Mouse (Mus musculus): ENCODE measurements around the gene Gm28043. TPM values are rescaled to one million over a fixed set of nuclear protein-coding genes. Genes with fewer than 3 reads are reported as not detected.
A peak's percentile ranks its signal among the peaks of the same experiment; 100 is the strongest.

Gm28043 gene
- total RNA-seq, 2 experiments from 2014 or later = 3.2 to 3.7 TPM

DNA sequence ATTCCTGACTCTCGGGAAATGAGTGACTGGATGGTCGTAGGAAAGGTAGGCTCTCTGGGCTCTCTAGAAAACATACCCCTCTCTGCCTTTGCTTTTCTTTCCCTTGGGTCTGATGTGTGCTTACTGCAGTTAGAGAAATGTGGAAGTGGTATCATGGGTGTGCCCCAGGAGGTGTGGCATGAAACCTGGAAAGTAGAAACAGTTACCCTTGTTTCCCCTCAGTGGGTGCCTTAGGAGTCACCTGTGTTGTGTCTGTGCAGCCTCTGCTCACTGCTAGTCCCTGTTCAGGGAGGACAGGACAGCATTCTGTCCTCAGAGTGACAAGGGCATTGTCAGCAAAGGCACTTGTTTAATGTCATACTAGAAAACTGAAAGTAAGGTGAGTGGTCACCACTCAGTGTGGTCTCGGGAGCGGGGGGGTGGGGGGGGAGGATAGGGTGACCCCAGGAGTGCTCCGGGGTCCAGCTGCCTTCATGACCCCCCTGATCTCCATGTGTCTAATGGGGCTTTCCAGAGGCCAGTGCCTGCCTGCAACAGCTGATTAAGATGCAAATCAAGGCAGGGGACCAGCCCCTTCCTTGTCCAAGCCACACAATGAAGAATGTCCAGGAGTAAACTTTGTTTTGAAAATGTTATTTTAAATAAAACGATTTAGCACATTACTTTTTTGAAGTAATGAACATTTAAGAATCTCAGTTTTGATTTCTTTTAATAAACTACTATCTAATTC lies 64.5 kb downstream of the Gm28043 start:
- DNase-seq (ENCODE audit: low spot score in 2 of 2) = no peak

DNA sequence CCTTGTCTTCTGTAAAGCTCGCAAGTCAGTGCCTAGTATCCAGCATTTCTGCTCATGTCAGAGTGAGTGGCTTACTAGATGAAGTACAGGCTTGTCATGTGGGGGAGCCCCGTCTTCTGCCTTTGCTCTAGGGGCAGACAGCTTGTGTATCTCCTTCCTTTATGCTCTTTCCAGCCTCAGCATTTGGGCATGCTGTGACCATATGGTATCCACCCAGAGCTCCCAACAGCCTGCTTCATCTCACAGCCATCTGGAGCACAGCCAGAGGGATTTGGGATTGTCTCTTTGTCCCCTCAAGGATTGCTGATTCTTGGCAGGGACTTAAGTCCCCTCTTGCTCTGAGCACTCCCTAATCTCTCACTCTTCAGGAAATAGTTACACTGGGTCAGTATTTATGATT lies 65.5 kb downstream of the Gm28043 start:
- no peak for DNase-seq (ENCODE audit: low spot score in 2 of 2)

DNA sequence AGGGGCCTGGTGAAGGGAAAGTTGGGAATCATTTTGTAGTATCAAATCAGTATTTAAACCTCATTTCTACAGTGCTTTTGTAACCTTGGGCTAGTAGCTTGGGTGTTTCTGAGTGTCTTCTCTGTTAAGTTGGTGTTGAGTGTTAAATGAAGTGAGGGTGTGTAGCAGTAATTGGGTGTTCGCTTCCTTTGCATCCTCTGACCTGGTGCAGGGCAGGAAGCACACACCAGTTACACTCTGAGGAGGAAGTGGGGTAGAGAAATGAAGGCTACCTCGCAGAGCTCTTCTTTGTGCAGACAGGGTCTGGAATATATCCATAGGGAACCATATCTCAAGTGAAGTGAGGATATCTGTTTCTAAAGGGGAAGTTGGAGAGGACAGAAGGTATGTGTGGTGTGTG lies 66.2 kb downstream of the Gm28043 start:
- DNase-seq (ENCODE audit: low spot score in 2 of 2) = no peak

DNA sequence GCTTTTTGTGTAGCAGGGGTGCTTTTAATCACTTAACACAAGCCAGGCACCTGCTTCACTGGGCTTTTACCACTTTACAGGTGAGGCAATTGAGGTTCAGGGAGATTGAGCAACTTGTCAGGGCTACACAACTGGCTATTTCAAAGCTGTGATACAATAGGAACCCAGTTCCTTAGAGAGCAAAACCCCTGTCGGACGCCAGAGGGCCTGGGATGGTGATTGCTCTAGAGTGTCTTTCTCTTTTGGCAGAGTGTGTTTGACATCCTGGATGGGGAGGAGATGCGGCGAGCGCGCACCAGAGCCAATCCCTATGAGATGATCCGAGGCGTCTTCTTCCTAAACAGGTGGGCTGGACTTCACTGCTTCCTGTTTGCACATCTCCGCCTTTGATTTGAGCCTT lies 67.0 kb downstream of the Gm28043 start:
- no peak for DNase-seq (ENCODE audit: low spot score in 2 of 2)

DNA sequence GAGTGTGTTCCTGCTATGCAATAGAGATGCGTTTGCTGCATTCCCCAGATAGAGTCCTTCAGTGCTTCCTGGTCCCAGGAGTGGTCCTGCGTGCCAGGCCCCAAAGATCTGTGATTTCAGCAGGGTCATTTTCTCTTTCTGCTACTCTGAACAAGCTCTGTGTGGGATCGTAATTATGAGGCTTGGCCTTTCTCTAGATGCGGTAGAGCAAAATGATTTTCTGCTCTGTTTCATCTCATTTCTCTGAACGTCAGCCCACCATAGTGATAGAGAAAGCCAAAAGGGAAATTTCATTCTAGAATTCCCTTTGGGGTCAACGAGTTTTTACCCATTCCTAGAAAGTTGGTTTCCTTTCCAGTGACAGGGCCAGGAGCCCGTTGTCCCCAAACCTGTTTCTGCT lies 67.6 kb downstream of the Gm28043 start:
- DNase-seq (ENCODE audit: low spot score in 2 of 2) = no peak

DNA sequence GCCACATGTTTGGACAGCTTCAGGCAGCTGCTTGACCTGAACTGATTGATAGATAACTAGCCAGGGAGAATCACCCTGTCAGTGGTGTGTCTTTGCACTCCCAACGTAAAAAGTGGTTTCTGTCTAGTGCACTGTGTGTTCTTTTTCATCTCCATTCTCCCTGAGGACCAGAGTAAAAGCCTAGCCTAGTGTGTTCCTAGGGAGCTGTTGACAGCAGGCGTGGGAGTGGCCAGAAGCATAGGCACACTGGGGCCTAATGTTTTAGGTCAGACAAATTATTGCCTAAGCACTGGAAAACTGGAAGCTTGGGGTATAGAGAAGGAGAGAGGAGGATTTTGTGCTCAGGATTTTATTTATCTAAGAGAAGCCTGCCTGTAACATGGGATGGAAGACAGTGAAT lies 68.5 kb downstream of the Gm28043 start:
- DNase-seq (ENCODE audit: low spot score in 2 of 2) = no peak

DNA sequence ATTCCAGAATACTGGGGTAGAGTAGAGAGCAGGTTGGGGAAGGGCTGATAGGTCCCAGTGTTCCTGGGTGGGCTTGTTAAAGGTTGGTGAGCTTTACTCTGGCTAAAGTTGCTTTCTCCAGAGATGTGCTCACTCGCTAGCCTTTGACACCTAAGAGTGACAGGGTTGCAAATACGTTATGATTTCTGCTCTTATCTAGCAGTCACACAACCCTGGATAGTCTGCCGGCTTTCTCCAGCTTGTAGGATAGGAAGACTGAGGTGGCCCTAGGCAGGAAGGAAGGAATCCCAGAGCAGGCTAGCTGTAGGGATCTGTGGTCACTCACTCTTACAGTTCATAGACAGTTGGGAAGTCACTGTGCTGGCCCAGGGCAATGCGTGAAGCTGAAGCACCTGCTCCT lies 69.6 kb downstream of the Gm28043 start:
- no peak for DNase-seq (ENCODE audit: low spot score in 2 of 2)

DNA sequence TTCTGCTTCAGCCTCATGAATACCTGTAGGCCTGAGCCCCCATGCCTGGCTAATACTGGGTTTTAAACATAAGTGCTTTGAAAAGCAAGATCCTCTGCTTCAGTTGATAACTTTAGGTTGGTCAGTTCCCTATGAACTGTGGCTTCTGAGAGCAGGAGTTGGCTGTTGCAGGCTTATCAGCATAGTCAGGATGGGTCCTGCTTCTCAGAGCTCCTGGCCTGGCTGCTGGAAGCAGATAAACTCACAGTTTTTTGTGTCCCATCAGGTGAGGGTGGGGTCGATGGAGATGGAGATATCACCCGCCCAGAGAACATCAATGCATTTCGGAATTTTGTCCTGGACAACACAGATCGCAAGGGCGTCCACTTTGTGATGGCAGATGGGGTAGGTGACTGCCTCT lies 72.1 kb downstream of the Gm28043 start:
- no peak for DNase-seq (ENCODE audit: low spot score in 2 of 2)

DNA sequence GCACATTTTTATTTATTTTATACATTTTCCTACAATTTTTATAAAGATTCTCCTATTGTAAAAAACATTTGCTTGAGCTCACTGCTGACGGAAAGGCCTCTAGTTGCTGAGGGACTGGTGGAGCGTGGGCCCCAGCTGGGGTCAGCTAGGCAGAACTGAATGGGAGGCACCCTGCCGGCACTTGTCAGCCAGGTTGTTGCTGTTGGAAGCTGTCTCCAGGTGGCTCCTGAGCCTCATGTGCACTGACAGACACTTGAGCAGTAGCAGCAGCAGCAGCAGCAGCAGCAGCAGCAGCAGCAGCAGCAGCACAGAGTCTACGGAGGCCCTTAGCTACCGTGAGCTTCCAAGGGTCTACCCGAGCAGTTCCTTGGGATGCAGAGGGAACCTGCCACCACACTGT lies 72.7 kb downstream of the Gm28043 start:
- DNase-seq (ENCODE audit: low spot score in 2 of 2) = no peak

DNA sequence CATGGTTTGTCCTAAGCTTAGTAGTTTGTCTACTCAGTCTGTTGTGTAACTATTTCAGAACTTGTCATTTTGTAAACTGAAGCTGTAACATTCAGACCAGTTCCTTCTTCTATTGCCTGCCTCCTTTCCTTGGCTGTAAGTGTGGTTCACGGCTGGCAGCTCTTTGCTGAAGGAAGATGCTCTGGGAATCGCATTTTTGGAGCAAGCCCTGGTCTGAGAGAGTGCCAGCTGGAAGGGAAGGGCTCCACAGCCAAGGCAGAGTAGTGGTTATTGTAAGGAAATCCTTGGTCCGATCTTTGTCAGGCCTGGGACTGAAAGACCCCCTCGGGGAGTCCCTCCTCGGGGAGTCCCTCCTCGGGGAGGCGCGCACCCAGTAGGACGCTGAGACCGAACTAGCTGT lies 73.9 kb downstream of the Gm28043 start:
- no peak for DNase-seq (ENCODE audit: low spot score in 2 of 2)

DNA sequence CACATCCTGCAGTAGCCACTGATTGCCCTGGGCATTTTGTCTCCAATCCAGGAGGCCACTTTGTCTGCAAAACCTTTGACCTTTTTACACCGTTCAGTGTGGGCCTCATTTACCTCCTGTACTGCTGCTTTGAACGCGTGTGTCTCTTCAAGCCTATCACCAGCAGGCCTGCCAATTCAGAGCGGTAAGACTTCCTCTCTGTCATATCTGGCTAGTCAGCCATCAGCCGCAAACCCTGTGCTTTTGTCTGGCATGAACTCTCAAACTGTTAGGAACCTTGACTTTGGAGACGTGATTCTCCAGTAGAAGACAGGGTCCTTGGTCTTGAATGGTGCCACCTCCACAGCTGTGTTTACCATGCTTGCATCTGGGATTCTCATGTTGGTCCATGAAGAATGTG lies 75.6 kb downstream of the Gm28043 start:
- DNase-seq (ENCODE audit: low spot score in 2 of 2) = no peak

DNA sequence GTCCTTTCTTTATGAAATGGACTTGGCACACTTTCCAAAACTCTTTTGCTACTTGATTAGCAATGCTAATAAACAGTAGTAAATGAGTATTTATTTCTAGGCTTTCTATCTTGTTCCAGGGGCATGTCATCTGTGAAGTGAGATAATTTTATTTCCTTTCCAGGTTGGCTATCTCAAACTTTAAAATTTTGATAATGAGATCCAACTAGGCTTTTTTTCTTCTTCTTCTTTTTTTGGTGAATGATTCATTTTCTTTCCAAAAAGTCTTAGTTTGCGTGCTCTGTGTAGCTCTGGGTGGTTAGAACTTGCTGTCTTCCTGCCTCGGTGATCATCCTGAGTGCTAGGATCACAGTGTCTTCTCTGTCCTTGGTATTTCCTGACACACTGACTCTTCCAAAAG lies 78.2 kb downstream of the Gm28043 start:
- no peak for DNase-seq (ENCODE audit: low spot score in 2 of 2)

DNA sequence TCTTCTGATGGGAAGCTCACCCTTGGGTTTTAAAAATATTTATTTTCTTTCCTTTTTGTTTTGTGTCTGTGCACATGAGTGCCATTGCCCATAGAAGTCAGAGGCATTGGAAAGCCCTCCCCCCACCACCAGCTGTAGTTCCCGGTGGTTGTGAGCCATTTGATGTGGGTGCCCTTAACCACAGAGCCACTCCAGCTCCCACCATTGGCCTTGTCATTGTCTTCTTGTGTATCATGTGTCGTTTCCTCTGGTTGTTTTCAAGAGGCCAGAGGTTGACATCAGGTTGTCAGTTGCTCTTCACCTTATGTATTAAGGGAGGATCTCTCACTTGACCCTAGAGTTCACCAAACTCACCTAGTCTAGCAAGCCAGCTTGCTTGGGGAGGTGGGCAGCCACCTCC lies 78.9 kb downstream of the Gm28043 start:
- no peak for DNase-seq (ENCODE audit: low spot score in 2 of 2)

DNA sequence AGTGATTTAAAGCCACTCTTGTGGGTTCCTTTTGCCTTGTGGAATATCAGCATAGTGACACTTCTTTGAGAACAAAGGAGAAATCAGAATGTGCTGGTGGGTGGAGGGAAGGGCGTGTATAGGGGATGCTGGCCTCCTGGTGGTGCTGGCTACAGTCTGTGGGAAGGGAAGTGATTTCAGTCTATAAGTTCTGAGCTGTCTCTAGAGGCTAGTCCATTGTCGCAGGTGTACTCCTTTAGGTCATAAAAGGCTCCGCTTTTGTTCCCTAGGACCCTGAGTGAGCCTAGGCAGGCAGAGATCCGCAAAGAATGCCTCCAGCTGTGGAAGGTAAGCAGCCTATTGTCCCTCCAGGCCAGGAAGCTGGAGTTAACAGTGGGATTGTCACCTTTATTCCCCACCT lies 79.8 kb downstream of the Gm28043 start:
- no peak for DNase-seq (ENCODE audit: low spot score in 2 of 2)

DNA sequence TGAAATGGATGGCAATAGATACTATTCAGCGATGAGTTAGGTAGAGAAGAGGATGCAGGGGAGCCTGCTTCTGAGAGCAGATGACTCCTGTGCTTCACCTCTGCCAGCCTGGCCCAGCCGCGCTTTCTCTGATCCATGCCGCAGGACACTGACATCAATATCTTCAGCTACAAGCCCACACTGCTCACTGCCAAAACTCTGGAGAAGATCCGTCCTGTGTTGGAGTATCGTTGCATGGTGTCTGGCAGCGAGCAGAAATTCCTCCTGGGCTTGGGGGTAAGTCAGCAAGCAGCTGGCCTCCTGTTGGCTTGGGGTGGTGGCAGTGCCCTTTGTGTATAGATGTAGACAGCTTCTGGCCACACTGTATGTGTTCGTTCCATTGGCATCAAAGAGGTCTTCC lies 82.3 kb downstream of the Gm28043 start:
- DNase-seq (ENCODE audit: low spot score in 2 of 2) = no peak

DNA sequence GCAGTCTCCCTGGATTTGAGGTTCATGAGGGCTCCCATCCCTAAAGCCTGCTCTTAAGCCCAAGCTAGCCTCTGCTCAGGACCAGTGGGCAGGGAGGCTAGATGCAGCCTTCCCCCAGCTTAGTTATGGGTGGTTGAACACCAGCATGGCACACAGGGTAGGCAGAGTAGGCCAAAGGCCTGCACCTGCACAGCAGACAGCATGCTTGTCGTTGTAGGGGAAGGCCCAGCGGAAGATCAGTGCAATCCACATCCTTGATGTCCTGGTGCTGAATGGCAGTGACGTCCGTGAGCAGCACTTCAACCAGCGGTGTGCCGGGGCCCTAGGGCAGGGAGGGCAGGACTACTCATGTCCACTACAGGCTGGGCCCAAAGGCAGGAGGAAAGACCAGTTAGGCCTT lies 83.7 kb downstream of the Gm28043 start:
- DNase-seq (ENCODE audit: low spot score in 2 of 2) = no peak

DNA sequence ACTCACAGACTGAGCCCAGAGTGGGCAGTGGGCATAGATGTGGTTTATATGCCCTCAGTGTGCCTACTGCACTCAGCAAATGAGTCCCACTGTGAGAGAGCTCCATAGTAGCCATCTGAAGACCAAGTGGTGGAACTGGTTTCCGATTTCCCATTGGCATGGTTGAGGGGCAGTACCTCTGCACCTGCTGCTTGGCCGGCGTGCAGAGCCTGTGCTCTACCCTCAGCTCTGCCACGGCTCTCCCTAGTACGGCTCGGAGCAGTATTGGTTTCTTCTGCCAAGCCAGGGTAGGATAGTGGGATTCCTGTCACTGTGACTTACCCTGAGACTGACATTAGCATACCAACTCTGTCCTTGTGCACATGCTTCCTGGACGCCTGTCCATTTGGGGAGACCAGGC lies 85.9 kb downstream of the Gm28043 start:
- DNase-seq (ENCODE audit: low spot score in 2 of 2) = no peak

DNA sequence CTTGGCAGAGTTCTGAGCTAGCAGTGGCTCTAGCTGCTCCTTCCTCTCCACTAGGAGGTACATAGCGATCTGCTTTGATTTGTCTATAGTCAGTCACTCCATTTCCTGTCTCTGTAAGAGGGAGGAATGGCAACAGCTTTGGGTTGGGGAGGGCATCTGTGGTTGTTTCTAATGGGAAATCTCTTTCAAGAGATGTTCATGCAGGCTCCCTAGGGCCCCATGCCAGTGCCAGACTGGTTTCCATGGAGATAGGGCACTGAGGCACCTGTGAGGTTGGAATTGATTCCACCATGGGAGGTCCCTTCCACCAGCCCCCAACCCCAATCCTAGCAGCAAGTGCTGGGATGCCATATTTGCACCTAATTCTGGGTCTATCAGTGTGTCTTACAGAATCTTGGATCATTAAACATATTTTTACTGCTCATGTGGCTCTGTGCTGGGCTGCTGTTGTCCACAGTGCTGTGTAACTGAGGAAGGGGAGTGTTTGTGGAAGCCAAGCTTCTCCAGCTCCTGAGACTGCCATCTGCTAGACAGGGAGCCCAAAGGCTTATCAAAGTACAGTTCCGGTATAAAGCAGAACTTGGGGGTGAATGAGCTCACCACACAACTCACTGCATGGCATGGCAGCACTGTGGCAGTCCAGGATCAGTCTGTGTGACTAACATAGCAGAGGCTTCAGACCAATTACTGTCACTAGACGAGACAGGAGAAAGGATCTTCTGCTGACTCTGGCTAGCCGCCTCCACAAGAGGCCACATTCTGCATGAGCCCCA lies 88.4 kb downstream of the Gm28043 start:
- no peak for DNase-seq (ENCODE audit: low spot score in 2 of 2)

DNA sequence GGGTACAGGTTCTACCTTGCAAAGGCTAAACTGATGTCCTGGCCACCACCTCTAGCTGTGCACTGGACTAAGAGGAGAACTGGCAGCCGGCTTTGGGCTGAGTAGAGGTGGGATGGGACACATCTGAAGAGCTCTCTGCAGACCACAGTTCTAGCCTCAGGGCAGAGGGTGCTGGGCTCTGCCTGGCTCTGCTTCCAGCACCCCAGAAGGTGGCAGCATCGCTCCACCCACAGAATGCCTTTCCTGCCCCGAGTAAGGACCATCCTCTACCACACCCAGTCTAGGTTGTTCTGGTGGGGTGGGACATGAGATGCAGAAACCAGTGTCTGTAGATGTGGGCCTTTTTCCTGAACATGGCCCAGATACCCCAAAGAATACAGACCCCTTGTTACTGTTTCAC lies 90.1 kb downstream of the Gm28043 start:
- DNase-seq (ENCODE audit: low spot score in 2 of 2) = peak; percentile 58 to 61

DNA sequence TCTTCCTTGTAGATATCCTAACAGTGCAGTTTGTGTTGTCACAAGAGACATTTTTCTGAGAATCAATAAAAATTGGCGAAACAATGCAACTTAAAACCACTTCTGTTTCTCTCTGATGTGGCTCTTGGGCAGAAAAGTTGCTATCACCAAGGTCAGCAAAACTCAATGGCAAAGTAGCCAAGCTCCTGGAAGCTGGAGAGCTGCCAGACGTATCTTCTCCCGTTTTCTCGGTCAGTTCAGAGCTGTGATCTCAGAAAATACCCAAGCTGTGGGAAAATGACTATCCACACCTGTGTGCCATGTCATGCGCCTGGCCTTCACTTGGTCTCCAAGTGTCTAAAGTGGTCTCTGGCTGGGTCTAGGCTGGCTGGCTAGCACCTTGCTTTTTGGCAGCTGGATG lies 91.2 kb downstream of the Gm28043 start:
- no peak for DNase-seq (ENCODE audit: low spot score in 2 of 2)

DNA sequence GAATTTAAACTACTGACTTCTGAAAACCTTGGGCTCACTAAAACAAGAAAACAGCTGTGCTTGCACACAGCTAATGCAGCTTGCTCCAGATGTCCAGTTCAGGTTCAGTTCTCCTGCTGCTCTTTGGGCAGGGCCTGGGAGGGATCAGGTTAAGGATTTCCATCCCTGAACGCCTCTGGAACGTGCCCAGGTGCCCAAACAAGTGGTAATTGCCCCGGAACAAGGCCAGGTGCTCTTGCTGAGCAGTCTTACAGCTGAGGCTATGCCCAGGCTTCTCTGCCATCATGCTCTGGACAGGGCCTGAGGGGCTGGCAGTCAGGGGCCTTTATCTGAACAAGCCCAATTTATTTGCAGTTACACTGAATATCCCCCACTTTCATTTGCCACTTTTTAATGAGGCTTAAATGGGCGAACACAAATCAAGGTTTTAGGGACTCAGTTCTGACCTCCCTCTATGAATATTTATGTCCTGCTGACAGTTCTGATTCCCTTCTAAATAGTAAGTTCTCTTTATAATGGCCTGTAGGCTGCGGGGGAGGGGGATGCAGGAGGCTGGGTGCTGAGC lies 92.4 kb downstream of the Gm28043 start:
- DNase-seq (ENCODE audit: low spot score in 2 of 2) = no peak

DNA sequence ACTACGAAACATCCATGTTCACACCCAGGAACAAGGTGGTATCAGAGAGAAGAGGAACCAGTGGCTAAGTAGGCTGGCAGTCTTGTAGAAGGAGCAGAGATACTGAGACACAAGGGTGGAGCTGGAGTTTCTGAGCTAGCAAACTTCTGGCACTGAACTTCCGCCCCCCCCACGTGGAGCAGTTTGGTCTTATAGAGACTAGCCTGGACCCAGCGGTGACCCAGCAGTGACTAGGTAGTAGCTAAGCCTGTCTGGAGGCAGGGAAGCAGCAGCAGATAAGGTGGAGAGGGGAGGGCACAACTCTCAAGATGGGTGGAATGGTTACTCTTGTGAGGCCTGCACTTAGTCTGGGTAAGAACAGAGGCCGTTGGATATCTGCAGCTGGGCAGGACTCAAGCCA lies 94.1 kb downstream of the Gm28043 start:
- DNase-seq (ENCODE audit: low spot score in 2 of 2) = no peak

Data from left cerebral cortex, adult 18-20 months (tissue).